Mouse (Mus musculus) embryonic fibroblast, embryonic 13.5 days (primary cell): ENCODE measurements around the gene Sec16b.

Experiments
- CTCF ChIP-seq: IDR thresholded peaks from 2 replicates; pipeline ENCODE4 v1.5.1; 2011; ENCODE audit warnings: mild to moderate bottlenecking, control low read depth, low read length, moderate library complexity, borderline replicate concordance; ENCODE audit not compliant: insufficient read depth
- POLR2A ChIP-seq: IDR thresholded peaks from 2 replicates; pipeline ENCODE4 v1.6.1; 2011; ENCODE audit warnings: low read depth, mild to moderate bottlenecking, control low read depth, low read length, moderate library complexity

DNA sequence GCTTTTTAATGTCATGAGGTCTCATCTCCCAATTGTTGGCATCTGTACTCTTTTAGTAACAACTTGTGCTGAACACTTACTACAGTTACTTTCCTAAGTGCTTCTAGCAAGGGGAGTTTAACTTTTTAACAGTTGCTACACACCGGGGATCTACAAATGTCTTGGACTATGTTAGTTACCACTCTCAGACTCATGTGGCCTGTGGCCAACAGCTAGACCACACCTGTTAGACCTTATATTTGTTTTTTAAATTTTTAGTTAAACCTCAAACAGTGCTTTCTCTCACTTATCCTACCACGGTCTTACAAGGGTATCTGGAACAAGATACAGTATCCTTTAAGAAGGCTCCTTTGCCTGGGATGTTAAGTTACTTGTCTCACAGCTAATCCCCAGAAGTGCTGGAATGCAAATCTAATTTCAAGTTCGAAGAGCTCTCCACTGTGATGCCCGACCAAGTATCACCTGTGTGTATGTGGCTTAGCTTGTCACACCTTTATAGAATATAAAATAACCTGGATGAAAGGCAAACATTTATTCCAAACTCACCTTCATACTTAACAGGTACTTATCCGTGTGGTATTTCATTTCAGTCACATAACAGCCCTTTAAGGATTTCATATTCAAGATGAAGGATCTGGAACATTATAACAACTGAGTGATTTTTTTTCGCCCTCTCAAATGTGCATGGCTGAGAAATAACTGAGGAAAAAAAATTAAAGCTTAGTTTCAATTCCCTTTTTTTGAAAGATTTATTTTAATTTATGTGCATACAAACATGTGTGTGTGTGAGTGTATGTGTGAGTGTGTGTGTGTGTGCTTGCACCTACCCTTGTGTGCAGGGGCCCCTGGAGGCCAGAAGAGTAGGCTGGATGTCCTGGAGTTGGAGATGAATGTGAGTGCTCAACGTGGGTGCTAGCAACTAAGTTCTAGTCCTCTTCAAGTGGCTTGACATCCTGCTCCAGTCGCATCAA is 10.6 kb downstream of the Sec16b start:
- TF ChIP-seq CTCF (no peak), POLR2A (no peak)
